Mouse (Mus musculus): ENCODE results near the gene Lsamp.

Lsamp gene

DNA sequence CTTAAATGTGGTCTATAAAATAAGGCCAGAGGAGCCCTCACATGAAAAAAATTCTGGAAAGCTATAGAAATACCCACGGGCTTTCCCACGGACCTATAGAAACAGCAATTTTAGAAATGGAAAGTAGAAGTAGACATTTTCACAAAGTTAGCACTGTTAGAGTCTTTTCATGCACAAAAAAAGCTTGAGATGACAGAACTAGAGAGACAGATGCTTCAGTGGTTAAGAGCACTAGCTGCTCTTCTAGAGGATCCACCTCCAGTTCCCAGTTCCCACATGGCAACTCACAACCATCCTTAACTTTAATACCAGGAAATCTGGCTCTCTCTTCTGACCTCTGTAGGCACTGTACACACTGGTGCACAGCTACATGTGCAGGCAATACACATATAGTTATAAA is 2049.3 kb downstream of the Lsamp start:
- no peak for DNase-seq (ENCODE audit: low read depth, low spot score)

DNA sequence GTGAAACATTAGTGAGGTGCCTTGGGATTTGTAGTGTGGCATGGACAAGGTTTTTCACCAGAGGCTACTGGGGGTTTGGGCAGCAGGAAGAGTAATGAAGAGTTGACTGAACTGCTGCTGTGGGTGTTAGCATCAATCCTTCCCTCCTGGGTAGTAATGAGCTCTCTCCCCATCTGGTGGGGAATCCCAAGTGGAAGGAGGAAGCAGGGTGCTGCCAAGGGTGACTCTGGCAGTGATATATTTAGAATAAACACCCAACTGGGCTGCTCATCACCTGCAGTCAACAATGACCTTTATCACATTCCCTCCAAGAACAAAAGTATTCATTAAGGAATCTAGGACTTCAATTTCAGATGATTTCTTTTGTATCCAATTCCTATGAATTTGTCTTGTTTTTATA is 2064.0 kb downstream of the Lsamp start:
- DNase-seq (ENCODE audit: low read depth, low spot score): no peak

DNA sequence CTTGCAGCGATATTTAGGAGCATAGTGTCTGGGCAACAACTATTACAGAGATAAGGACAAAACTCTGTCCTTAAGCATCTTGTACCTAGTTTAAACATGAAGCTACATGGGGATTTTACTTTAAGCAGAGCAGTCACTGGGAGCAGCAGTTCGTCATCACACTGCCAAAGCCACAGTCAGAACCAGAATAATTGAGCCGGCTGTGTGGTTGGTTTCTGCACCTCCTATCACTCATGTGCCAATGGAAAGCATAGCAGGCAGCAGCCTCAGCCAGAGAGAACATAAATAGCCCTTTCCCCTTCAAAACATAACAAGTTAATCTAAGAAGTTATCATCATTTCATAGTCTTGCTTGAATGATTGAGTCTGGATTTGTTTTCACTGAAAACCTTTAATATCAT is 2075.8 kb downstream of the Lsamp start:
- no peak for DNase-seq (ENCODE audit: low read depth, low spot score)

DNA sequence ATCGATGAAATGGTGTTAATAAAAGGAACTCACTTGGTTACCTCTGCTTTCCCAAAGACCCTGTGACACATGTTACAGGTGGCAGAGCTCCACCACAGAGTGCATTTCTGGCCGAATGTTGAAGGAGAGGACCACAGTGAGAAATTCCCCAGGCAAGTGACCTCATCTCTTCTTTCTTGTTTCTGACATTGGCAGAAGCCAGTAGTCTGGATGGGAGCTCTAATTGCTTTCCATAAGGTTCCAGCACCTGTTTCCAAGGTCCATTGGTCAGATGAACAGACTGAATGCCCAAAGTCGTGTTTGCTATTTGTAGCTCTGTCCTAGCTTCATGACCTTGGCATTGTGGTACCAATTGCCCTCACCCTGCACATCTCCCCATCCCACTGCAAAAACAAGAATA is 2090.2 kb downstream of the Lsamp start:
- no peak for DNase-seq (ENCODE audit: low read depth, low spot score)

DNA sequence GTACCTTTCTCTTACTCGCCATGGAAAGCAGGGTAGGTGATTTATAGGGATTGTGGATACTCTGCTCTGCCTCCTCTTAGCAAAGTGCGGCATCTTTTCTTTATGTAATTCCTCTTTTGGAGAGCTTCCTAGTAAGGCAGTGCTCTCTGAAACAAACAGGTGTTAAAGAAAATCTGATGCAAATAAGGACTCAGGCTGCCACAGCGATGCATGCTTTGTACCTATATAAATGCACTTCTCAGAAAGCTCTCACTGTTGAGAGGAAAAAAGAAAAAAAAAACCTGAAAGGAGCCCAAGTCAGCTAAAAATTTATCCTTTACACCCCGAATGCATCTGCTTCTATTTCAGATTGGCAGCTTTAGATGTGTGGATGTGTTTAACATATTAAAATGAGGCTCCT is 2095.4 kb downstream of the Lsamp start:
- DNase-seq (ENCODE audit: low read depth, low spot score): no peak

DNA sequence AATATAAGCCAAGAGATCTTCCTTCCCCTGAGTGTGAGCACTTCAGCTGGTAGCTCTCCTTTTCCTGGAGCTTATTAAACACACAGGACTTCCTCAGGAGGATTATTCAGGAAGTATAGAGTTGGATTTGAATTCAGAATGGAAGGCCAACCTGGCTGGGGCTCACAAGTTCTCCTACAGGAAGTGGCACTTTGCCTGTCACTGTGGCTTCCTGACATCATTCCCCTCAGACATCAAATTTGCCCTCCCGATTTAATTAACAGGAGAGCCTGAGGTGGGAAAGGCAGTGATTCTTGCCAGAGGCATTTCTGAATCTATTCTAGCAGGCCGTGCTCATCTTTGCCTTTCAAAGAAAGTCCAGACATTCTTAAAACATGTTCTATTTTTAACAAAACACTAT is 2097.4 kb downstream of the Lsamp start:
- no peak for DNase-seq (ENCODE audit: low read depth, low spot score)

DNA sequence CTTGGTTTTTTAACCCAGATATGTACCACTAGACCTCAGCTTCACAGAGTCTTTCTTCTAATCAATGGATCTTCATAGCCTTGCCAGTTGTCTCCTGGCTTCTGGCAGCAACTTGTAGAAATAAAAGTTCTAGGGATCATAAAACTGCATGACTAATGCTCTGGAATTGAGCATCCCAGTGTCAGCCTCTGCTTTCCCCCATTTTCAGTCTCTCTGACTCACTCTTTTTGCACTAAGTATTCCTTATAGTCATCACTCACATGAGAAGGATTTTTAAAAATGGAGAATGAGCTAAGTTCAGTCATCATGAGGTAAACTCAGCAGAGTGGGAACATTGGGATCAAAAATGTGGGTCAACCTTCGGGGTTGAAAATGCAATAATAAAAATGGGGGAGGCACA is 2113.3 kb downstream of the Lsamp start:
- no peak for DNase-seq (ENCODE audit: low read depth, low spot score)

DNA sequence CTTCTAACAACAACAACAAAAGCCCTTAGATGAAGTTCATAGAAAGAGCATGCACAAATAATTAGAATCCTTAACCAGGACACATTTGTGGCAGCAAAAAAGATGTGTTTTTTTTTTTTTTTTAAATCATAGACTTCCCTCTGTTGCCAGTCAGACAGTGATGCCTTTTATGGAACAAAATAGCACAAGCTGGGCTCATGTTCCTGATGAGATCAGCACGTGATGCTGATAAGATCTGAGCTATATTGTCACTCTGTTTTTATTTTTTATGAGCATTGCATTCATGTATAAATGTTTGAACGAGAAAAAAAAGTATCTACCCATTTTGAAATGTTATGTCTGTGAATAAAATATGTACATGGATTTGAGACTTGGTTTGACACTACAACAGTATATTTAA is 2118.0 kb downstream of the Lsamp start:
- no peak for DNase-seq (ENCODE audit: low read depth, low spot score)

DNA sequence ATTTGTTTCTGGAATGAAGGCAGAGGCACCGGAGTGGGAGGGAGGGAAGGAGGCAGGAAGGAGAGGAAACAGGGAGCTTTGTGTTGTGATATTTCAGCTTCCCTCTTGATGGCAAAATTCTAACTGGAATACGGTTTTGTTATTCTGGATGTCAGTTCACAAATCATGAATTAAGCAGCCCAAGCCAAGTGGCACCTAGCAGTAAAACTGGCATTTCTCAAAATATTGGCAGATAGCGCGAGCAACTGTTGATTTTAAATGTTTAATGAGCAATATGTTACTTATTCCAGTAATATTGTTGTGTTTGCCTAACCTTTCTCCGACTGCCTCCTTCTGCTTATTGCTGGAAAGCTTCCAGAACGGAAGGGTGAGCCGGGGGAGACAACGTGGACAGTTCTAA is 2118.5 kb downstream of the Lsamp start:
- DNase-seq (ENCODE audit: low read depth, low spot score): peak; percentile 42

DNA sequence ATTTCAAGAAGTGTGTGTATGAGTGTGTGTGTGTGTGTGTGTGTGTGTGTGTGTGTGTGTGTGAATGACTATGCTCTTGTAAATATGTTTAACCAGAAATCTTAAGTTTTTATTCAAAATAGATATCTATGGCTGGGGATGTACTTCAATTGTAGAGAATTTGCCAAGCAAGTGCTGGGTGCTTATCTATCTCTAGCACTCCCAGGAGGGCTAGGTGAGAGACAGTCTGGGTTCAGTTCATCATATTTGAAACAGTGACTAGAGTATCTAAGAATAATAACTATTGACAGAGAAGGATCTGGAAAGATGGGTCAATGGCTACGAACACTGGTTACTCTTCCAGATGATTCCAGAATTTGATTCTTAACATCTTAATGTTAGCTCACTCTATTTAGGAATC is 2128.1 kb downstream of the Lsamp start:
- no peak for DNase-seq (ENCODE audit: low read depth, low spot score)

DNA sequence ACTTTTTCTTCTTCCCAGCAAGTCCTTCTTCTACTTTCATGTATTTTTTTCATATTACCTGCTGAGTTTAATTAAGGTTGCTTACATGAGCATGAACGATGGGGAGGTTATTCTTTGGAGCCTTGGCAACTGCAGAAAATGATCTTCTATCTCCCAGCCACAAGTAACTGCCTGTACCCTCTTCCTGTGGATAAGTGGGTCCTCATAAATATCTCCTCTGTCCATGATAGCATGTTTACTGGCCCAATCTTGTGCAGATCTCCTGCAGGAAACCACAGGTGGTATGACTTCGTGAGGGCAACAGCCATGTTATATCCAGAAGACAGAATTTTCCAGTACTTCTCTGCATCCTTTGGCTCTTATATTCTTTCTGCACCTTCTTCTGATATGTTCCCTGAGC is 2129.1 kb downstream of the Lsamp start:
- no peak for DNase-seq (ENCODE audit: low read depth, low spot score)

DNA sequence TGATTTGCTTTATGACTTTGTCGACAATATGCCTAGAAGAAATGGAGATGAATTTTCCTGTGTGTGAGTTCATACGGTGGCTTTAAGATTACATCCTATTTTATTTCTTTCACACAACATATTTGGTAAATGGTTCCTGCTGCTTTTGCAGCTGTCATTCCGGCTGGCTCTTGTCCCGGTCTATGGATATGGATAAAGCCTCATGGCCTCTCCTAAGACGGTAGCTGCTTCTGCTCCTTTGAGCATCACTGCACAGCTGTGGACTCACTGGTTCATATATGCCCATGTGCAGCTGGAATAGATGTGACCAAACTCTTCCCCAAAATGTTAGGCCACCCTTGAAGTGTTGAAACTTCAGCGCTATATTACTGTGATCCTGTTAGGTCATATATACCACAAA is 2137.6 kb downstream of the Lsamp start:
- DNase-seq (ENCODE audit: low read depth, low spot score): no peak

DNA sequence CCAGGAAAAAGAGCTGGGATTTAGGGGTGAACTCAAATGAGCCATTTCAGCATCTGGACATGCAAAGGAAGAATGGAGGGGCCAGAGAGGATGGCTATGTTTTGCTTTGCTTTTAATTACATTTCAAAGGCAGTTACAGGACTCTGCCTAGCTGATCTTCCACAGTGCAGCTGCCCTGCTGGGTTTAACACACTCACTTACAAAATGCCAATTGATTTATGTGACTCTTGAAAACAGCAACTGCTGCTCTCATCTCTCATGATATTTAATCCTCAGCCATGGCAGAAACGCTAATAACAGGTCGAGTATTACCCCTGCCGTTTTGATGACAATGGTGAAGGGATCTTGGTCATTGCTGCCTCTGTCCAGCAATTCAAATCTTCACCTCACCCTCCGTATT is 2139.7 kb downstream of the Lsamp start:
- DNase-seq (ENCODE audit: low read depth, low spot score): no peak

DNA sequence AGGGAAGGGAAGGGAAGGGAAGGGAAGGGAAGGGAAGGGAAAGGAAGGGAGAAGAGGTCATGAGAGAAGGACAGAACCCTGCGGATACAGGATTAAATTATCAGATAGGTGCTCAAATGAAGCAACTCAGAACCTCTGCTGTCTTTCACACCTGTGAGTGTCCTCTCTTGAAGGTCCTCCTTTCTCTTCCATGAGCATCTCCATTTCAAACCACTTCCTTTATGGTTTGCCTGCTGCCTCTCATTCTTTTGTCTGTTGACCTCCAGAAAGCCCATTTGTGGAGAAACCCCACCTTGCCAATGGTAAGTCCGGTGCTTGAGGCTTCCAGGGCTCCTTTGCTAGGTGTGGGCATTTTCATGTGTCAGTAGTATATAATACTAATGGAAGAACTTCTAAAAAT is 2141.9 kb downstream of the Lsamp start:
- DNase-seq (ENCODE audit: low read depth, low spot score): no peak

DNA sequence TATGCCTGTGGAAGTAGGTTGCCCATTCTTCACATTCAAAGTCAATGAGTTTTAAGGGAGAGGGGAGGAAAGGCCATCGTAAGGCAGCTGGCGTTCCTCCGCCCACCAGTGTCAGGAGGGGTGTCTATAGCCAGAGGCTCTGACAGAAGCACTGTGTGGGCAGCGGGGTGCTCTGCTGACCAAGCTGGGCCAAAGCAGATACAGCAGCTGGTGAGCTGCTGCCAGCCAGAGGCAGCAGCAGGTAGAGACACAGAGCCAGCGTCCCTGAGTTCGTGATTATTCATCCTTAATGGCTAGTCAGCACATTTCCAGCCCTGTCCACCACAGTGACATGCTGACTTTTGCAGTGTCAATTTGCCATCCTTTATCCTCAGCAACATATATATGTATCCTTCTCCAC is 2163.0 kb downstream of the Lsamp start:
- no peak for DNase-seq (ENCODE audit: low read depth, low spot score)

DNA sequence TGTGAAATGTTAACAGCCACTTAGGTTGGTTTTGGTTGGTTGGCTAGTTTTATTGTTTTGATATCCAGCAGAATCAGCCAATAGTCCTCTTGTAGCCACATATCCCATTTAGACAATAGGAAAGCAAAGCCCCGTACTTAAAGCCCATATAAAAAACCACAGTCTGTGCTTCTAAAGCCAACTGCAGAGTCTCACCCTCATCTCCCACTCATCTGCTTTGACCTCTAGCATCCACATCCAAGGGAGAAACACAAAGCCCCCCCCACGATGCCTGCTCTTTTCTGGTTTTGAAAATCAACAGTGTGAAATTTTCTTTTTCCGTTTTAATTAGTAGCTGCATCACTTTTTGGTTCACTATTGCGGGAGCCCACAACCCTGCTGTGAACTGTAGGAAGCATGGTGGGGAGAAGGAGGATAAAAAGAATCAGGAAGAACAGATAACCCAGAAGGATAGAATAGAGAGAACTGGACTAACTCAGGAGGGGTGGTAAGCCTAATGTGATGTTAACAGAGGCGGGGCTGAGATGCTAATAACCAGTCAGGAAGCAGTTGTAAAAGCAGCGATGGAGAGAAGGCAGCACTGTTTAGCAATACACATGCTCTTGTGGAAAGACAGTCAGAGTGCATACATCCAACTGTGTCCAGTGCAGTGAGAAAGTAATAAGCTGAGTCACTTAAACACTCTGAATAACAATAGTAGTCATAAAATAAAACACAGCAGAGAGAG is 2165.2 kb downstream of the Lsamp start:
- no peak for DNase-seq (ENCODE audit: low read depth, low spot score)

DNA sequence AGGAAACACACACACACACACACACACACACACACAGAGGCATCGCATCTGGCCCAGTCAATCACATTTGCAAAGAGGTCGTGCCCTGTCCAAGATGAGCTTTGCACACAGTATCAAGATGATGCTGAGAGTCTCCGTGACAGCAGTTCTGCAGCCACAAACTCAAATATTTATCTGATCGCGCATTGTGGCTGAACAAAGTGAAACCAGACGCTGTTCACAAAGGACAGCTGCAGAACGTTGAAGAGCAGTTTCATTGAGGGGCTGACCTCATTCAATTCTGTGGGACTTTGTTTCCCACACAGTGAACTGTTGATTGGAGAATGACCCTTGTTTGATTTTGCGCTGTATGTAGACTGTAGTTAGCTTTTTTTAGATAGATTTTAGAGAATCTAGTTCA is 2168.5 kb downstream of the Lsamp start:
- DNase-seq (ENCODE audit: low read depth, low spot score): no peak

DNA sequence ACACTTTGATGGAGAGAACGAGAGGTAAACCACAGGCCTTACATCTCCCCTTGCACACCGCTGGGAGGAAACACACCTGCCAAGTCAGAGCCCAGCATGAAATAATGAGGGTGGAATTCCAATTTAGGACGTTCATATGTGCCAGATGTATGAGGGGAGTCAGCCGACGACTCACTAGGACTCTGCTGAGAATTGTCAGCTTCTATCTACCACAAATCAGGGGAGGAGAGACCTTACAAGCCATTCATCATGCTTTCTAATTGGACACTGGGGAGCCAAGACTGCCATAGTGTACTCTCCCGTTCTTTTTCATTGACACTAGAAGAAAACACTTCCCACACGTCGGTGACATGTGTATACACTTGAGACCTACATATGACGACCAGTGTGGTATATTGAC is 2173.7 kb downstream of the Lsamp start:
- DNase-seq (ENCODE audit: low read depth, low spot score): no peak

DNA sequence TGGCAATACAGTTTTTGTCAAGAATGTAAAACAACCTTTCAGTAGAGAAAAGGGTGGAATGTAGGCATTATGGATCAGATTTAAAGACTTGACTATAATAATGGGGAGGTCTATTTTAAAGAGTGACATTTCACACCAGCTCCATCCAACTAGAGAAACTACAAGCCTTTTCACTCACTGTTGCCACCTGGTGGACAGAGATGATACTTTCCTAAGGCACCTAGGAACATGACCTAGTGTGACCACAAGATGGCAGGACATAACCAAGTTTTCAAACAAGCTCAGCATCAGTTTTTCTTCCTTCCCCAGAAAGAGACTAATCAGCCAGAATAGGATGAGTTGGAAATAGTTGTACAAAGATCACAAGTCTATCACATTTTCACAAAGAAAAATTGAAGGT is 2180.8 kb downstream of the Lsamp start:
- DNase-seq (ENCODE audit: low read depth, low spot score): peak; percentile 62

DNA sequence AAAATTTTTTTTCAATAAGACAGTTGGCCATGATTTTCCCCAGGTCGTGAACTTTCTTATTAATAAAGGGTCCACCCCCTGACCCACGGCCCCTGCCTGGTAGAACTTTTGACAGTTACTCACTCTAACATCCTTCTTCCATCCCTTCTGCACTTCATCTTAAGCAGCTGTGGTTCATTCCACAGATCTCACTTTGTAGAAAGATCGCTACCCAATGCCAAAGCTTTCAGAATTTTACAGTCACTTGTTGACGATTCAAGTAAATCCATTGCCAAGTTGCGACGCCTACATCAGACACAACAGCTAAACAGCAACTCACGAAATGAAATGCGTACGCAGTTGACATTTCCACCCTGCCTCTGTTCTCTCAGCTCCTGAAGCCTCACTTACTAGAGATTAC is 2184.1 kb downstream of the Lsamp start:
- DNase-seq (ENCODE audit: low read depth, low spot score): no peak

DNA sequence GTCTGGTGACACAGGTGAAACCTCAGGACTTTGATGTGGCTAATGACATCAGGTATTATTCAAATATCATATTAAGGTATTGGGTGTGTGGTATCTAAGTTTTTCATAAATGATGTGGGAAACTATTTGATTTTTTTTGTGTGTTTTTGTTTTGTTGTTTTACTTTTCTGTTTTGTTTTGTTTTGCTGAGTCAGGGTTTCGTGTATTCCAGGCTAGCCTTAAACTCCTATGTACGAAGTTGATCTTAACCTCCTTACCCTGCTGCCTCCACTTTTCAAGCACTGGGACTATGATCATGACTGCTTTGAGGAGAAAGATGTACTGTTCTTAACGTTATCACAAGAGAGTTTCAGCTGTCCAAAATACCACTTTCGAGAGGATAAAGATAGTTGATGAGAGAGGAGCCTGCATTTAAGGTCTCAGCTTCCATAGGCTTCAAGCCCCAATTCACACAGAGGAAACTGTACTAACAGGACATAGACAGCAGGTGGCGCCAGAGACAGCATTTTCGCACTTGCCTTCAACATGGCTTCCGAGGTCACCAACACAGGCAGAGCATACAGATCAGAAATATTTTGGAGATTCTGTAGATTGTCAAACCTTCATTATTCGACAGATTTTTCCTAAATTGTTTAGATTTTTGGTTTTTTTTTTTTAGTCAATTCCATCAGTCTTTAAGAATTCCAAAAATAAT is 2185.4 kb downstream of the Lsamp start:
- DNase-seq (ENCODE audit: low read depth, low spot score): peak; percentile 55

DNA sequence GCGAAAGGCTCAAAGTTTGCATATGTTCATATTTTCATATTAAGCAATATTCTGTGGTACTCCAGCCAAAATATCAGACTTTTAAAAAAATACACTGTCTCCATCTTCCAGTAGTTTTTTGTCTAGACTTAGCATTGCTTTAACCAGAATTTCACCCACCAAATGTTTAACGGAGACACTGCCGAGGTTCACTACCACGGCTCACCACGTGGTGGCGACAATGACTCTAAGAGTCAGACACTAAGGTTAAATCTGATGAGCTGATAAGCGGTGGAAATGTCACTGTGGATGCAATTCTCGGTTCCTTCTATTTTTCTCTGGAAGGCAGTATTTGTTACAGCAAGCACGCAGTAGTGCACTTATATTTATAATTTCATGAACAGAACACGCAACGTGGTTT is 2188.3 kb downstream of the Lsamp start:
- DNase-seq (ENCODE audit: low read depth, low spot score): peak; percentile 67

DNA sequence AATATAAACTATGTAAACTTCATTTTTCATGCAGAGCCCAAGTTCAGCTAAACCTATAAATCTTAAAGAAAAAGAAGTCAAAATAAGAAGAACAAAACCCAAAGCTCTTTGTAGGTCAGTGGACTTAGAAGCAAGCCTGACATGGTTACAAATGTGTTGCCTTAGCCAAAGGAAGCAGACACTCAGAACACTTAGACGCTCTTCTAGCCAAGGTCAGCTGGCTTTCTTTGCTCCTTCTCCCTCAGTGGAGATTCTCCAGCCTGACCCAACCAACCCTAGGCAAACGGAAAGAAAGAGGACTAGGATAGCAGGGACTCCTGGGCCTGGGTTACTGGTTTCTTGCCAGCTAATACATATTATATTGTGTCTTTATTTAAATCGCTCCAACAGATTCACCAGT is 2194.7 kb downstream of the Lsamp start:
- DNase-seq (ENCODE audit: low read depth, low spot score): no peak

DNA sequence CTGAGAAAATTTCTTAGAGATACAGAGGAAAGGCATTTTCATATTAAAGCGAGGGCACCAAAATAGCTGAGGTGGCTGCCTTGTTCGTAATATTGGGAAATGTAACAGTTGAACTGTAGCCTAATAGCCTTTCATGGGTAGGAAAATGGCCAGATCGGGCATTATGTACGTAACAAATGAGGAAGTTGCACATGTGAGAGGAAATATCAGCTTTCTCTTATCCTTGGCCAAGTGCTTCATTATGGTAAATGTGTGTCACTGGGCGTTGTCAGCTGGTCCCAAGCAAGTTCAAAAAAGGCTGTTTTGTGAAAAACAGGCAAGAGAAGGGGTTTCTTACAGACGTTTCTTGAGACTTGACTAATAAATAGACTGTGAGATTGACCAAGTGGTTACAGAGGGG is 2195.9 kb downstream of the Lsamp start:
- no peak for DNase-seq (ENCODE audit: low read depth, low spot score)

All from brain, embryonic 18.5 days (tissue).